Mouse (Mus musculus) gastrocnemius, adult 8-10 months (tissue): ENCODE measurements around the gene Jak3. TPM values are rescaled to one million over a fixed set of nuclear protein-coding genes. Genes with fewer than 3 reads are reported as not detected.
A peak's percentile ranks its signal among the peaks of the same experiment; 100 is the strongest.

Experiments used
- DNase-seq, 2 experiments: peaks; one replicate each; pipeline ENCODE4 v3.0.0; 2022; ENCODE audit warnings: low spot score in 2 of 2
- total RNA-seq, 4 experiments: library from RNA; stranded (reverse); gene quantifications; 2 replicates each; pipeline ENCODE4 v1.2.4; 2022

Gene Jak3
- total RNA-seq, 4 experiments from 2014 or later, result 1.4 to 2.0 (median 1.6) TPM

DNA sequence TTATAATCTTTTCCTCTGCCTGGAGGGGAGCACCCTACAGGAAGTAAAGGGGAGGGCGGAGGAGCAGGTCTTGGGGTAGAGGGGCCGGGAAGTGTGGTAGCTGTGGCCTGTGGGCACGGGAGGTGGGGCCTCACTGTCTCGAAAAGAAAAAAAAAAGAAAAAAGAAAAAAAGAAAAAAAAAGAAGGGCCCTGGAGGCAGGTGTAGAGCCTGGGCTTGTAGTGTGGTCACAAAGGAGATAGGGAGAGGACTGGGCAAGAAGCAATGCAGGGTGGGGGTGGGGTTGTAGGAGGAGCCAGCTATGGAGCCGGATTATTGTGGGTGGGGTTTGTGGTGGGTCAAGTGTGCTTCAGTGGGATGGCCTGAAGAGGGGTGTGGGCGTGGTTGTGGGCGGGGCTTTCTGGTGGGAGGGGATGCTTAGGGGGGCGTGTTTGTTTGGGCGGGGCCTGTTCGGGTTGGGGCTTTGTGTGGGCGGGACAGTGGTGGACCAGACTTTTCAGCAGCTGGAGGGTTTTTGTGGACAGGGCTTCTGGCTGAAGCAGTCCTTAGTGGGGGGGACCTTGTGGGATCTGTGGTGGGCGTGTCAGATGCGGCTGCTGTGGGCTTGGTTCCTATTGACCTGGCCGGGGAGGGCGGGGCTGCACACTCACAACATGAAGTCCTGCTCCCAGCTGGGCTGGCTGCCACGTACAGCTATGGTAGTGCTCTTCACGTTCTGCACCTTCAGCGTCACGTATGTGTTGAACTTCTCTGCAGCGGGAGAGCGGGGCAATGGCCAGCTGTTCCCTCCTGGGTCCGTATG is 10.6 kb upstream of the Jak3 start:
- no peak for DNase-seq

DNA sequence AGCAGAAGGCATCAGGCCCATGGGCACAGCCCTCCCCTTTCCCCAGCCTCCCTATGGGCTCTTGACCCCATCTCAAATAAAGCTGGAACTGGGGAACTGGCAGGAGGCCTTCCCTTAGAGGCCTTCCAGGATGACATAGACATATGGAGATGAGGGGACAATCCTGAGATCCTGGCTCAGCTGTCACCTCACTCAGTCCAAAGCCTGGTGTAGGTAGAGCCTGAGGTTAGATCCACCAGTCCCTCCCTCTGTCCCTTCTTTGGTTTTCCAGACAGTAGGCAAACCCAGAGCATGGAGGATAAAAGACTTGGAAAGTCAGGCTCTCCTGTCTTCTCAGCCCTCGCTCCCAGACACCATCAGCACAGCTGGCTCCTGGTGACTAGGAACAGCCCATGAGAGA is 9.2 kb upstream of the Jak3 start:
- DNase-seq, result no peak

DNA sequence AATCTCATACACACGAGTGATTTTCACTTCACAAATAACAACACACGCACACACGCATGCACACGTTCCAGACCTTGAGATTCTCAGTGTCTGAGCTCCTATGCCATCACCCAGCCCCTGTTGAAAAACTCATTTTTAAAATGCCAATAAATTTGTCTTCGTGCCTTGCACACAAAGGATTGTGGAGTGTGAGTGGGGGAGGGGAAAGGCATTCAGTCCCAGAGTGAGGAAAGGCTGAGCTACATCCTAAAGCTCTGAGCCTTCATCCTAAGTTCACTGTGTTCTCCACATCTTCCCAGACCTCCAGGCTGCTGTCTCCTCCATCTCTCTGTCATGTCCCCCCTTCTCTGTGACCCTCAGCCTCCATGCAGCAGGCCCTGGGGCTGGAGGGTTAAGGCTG is 8.8 kb upstream of the Jak3 start:
- no peak for DNase-seq

DNA sequence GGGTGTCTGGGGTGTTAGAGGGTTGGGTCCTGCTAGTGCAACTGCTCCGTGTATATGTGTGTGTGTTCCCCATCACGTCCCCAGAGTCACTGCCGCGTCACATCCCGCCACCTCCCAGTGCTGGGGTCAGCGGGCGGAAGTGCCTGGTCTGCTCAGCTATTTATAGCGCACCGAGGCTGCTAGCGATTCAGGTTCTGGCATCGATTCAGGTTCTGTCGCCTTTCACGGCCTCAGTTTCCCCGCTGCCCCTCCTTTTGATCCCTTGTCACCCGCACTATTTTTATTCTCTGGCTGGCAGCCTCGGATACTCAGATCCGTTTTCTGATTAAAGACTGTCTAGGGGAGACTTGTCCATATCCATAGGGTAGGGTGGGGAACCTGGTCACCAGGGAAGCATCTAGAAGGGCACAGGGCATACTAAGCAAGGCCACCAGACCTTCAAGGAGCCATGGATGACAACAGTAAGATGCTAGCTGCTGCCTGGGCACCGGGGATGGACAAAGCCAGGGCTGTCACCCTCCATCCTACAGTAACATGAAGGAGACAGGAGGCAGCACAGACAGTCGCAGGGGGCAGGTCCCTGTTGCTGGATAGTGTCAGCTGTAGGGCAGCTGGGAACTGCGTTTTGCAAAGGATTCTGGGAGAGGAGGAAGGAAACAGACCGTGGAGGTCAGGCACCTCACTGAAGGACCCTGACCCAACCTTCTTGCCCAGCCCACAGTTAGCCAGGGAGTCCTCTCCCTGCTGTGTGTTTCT is 7.7 kb upstream of the Jak3 start:
- DNase-seq, result no peak

DNA sequence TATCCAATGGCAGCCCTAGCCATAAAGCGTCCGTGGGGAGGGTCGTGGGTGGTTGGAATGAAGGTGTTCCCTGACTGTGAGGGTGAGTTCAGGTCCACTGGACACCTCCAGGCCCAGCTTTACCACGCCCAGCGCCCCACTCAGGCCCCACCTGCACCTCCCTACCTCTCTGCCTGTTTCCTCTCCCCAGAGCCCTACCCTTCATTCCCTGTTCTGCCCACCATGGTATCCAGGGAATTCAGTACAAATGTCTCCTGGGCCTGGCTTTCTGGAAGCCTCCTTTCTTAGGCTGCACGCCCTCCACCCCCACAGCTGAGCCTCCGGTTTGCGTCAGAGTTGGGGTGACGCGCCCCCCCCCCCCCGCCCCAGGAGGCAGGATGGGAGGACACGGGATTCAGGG is 5.9 kb upstream of the Jak3 start:
- no peak for DNase-seq

DNA sequence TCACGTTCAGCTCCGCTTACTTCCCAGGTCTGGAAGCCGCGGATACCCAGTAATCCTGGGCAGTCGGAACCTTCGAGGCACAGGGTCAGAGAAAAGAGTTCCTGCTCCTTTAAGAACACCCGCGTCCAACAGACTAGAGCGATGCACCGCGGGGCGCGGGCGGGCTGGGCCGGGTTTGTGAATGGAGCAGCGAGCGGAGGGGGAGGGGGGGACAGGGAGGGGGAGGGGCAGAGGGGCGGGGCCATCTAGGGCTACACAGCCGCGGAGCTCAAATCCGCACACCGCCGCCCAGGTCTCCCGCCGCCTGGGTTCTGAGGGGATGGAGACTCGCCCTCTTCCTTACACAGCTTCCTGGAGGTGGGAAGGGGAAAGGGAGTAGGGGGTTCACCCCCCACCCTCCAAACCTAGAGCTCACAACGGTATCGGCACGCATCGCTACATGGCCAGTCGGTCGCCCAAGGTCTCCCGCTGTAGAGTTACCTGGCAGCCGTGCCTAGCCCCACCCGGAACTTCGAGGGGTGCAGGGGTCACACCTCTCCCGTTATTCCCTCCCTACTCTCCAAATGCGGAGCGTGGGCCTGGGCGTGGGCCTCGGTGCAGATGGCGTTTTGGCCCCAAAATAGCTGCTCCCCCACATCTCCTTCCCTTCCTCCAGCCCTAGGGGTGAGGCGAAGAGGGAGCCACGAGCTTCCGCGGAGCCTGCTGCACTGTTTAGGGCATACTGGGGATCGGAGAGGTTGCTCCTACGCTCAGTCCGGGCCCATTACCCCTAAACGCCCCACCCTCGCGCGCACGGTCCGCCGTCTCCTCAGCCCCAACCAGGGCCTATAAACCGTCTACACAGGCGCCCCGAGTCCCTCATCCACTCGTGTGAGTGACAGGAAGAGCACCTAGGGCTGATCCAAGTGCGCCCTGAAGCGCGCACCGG is 5.2 kb upstream of the Jak3 start:
- no peak for DNase-seq

DNA sequence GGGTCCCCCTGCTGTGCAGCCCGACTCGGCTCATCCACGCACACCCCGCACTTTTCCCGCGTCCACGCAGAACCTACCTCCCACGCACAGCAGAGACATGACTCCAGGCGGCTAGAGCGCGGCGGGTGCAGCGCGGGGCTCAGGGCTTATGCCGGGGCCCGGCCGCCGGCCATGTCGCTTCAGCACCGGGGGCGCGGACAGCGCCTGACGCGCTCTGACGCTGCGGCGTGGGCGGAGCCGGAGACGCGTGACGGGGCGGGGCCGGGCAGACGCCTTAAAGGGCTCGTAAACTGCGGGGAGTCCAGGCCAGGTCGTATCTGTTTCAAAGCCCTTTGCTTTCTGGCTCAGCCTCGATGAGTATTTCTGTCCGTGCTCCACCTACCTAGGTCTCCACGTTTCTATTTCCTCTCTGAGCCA is 4.5 kb upstream of the Jak3 start, which contains the start of gene Unc13a:
Unc13a (minus strand) TSS at position 209 of the 417 bp plus-strand sequence.
- peak; percentile 81 to 83 for DNase-seq

DNA sequence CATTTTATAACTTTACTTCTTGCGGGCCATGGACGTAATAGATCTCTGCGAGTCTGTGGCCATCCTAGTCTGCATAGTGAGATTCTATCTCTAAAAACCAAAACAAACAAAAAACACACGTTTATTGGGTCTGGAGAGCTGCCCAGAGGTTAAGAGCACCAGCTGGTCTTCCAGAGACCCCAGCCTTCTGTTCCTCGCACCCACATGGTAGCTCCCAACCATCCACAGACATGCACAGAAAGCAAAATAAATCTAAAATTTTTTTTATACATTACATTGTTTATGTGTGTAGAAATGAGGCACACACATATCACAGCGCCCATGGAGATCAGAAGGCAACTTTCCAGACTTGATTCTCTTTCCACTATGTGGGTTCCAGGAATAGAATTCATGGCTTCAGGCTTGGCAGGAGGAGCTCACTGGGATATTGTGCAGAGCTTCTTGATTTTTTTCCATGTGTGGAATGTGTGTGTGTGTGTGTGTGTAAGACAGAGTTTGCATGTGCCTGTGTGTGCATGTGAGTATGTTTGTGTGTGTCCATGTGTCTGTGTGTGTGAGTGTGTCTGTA is 3.8 kb upstream of the Jak3 start:
- no peak for DNase-seq

DNA sequence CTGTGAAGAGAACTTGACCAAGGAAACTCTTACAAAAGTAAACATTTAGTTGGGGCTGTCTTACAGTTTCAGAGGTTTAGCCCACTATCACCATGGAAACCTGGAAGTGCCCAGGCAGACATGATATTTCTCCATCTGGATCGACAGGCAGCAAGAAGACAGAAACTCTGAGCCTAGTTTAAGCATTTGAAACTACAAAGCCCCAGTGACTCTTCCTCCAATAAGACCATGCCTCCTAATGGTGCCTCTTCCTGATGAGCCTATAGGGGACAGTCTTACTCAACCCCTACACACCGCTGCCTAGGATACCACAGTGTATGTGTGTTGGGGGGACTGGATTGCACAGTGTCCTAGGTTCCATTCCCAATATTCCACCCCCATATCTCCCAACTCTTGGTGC is 2.0 kb upstream of the Jak3 start:
- DNase-seq, result no peak

DNA sequence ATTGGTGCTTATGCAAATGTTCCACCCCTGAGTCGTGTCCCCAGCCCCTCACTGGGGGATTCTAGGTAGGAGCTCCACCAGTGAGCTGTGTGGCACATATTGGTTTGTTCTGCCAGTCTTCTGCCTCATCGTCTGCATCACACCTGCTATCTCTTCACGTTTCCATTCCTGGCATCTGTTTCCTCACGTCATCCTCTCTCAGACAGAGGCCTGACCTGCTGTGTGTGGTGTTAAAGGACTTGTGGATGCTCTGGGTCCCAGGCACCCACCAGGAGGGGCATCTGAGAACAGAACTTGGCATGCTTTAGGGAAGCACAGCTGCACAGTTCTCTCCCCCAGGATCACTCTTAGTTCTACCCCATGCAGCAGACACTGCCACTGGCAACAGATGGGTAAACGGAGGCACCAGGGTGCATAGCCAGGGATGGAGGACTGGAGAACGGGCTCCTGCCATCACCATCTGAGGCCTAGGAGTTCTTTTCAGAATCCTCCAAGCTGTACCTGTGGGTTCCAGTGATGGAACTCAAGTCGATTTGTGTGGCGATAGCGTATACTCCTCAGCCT is 558 bp upstream of the Jak3 start:
- no peak for DNase-seq

DNA sequence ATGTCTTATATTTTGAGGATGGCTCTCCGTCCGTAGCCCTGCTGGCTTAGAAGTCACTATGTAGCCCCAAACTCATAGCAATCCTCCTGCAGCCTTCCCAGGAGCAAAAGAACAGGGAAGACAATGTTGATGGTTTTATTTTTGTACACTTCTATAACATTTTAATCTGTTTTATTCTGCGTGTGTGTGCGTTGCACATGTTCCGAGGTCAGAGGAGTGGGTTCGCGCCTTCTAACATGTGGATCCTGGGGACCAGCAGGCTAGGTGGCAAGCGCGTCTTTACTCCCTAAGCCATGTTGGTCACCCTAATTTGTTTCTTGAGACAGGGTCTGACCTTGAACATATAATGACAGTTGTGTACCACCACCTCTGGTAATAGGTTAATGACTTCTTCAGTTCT is 707 bp downstream of the Jak3 start:
- no peak for DNase-seq

DNA sequence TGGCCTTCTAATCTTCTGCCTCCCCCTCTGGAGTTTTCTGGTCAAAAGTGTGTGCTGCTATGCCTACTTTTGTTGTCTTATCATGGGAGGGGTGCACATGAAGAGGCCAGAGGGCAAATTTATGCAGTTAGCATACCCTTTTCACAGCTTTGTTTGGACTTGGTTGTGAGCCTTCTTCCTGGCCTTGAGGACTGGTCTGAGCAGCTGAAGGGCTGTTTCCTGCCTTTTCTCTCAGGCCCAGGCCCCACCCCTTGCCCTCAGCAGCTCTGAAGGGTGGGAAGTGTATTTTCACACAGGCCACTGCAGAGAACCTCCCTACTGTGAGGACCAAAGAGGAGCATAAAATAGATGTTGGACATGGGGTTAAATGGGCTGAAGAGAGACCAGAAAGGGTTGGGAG is 1.5 kb downstream of the Jak3 start:
- no peak for DNase-seq

DNA sequence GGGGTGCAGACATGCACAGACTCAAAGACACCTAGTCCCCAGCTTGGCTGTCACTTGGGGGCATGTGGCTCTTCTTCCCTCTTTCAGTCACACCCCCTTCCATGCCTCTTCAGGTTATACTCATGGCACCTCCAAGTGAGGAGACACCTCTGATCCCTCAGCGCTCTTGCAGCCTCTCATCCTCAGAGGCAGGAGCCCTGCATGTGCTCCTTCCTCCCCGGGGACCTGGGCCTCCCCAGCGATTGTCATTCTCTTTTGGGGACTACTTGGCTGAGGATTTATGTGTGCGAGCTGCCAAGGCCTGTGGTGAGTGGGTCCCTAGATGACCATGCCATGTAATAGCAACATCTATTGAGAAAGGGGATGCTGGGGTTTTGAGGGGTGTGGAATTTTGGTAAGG is 2.1 kb downstream of the Jak3 start:
- no peak for DNase-seq

DNA sequence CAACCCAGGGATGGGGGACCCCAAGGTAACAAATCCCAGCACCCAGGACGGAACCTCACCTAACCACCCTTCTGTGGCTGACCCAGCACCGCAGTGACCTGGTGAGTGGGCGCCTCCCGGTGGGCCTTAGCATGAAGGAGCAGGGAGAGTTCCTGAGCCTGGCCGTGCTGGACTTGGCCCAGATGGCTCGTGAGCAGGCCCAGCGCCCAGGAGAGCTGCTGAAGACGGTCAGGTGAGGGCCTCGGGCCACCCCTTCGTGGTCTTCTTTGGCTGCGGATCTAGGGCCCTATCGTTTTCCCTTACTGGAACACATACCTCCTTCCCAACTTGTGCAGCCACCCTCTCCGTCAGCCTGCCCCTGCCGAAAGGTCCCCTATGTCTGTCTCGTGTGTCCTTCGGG is 3.0 kb downstream of the Jak3 start:
- no peak for DNase-seq

DNA sequence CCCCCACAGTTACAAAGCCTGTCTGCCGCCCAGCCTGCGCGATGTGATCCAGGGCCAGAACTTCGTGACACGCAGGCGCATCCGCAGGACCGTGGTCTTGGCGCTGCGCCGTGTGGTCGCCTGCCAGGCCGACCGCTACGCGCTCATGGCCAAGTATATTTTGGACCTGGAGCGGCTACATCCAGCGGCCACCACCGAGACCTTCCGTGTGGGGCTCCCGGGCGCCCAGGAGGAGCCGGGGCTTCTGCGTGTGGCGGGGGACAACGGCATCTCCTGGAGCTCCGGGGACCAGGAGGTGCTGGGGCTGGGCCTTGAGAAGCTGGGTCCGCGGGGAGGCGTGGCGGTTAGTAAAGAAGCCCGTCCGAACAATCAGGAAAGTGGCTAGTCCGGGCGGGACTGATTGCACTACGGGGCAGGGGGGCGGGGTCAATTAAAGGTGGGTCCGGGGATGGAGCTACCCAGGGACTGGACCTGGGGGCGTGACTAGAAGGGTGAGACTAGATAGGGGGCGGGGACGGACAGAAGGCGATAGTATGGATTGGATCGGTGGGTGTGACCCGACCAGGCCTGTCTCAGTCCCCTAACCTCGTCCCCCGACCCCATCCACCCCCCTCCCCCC is 3.6 kb downstream of the Jak3 start:
- DNase-seq, result no peak

DNA sequence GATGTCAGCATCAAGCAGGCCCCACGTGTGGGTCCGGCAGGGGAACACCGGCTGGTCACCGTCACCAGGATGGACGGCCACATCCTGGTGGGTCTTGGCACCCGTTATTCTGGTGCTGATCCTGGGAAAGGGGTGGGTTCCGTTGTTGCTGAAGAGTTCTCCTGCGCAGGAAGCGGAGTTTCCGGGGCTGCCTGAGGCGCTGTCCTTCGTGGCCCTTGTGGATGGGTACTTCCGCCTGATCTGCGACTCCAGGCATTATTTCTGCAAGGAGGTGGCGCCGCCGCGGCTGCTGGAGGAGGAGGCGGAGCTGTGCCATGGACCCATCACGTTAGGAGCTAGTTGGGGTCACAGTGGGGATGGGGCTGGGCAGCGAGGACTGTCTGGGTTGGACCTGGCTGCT is 4.4 kb downstream of the Jak3 start:
- DNase-seq, result no peak

DNA sequence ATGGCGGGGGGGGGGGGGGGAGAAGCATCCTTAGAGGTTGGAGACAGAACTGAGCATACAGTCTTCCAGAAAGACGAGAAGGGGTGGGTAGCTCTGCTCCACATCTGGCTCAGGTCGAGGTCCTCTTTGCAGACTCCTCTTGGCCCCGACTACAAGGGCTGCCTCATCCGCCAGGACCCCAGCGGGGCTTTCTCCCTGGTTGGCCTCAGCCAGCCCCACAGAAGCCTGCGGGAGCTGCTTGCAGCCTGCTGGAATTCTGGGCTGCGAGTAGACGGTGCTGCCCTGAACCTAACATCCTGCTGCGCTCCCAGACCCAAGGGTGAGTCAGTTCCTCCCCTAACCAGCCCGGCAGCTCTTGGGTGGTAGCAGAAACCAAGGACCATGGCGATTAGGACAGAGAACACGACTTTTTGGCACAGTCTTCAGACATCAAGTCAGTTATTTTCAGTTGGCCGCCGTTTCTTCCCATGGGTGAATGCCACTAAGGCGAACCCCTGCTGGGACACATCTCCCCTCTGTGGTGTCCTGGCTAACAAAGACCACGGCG is 5.3 kb downstream of the Jak3 start:
- DNase-seq, result no peak

DNA sequence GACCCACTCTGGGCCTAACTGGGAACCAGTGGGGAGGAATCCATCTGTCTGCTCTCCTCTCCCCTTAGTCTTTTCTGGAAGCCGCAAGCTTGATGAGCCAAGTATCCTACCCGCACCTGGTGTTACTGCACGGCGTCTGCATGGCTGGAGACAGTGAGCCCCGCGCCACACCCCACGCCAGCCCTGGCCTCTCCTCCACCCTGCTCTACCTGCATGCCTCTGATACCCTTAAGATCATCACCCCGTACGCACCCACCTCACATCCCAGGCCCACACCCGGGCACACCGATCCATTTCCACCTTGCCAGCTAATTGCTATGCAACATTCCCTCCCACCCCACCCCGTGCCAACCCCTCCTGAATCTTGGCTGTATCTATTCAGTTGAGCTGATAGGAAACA is 6.7 kb downstream of the Jak3 start:
- no peak for DNase-seq

DNA sequence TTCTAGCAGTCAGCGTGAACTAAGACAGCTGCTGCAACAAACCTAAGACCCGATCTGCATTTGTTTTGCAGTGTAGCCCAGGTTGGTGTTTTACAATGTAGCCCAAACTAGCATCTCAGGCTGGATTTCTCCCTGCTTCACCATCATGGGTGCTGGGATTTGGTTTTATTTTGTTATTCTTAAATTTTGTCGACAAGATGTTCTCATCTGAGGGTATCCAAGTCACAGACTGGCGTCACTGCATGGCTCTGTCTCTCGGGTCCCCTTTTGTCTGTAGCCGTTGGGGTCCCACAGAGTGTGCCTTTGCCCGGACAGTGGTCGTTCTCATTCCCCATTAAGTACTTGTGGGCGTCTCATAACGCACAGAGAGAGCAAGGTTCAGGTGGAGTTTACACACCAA is 8.6 kb downstream of the Jak3 start:
- no peak for DNase-seq

DNA sequence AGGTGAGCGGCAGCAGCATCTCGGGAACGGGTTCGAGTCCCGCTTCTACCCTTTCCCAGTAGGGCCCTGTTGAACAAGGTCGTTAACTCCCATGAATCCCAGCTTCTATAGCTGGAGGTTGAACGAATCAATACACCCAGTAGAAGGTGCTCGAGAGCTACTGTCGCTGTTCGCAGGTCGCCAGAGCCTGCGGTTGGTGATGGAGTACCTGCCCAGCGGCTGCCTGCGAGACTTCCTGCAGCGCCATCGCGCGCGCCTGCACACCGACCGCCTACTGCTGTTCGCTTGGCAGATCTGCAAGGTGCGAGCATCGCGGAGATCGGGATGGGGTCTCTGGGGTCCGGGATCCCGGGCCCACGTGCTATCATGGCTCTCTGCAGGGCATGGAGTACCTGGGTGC is 9.5 kb downstream of the Jak3 start:
- no peak for DNase-seq
